Mouse (Mus musculus) ES-Bruce4 (cell line): ENCODE measurements around the gene Herc6. TPM values are rescaled to one million over a fixed set of nuclear protein-coding genes. Genes with fewer than 3 reads are reported as not detected.

Source experiments
- H3K27ac ChIP-seq: 2 replicates; pipeline ENCODE4 v1.5.1; 2012; ENCODE audit warnings: low read length, inconsistent platforms; ENCODE audit not compliant: insufficient read depth
- H3K27me3 ChIP-seq: 2 replicates; pipeline ENCODE4 v1.6.1; 2012; ENCODE audit warnings: mild to moderate bottlenecking, low read length, inconsistent platforms; ENCODE audit not compliant: control insufficient read depth, poor library complexity, insufficient read depth, severe bottlenecking
- H3K36me3 ChIP-seq: 2 replicates; pipeline ENCODE4 v1.6.1; 2012; ENCODE audit warnings: inconsistent platforms, mild to moderate bottlenecking, low read length, moderate library complexity; ENCODE audit not compliant: control insufficient read depth, poor library complexity, insufficient read depth, severe bottlenecking
- H3K4me1 ChIP-seq: one replicate; pipeline ENCODE4 v1.8.1; 2011; ENCODE audit warnings: low read length; ENCODE audit not compliant: control insufficient read depth, insufficient read depth
- H3K4me3 ChIP-seq: 2 replicates; pipeline ENCODE4 v1.5.1; 2011; ENCODE audit warnings: low read depth, mild to moderate bottlenecking, low read length
- H3K9ac ChIP-seq: 2 replicates; pipeline ENCODE4 v1.6.1; 2012; ENCODE audit warnings: low read depth, mild to moderate bottlenecking, inconsistent platforms; ENCODE audit not compliant: poor library complexity, severe bottlenecking
- H3K9me3 ChIP-seq: replicated peaks from 2 replicates; pipeline ENCODE4 v1.6.1; 2012; ENCODE audit warnings: mild to moderate bottlenecking, low read length, inconsistent platforms; ENCODE audit not compliant: control insufficient read depth, poor library complexity, insufficient read depth, severe bottlenecking
- CTCF ChIP-seq: IDR thresholded peaks from one replicate; pipeline ENCODE4 v1.8.1; 2011; ENCODE audit warnings: low read depth, low read length
- EP300 ChIP-seq: IDR thresholded peaks from 2 replicates; pipeline ENCODE4 v1.6.1; 2011; ENCODE audit warnings: low read depth, low read length; ENCODE audit not compliant: insufficient read depth
- POLR2A ChIP-seq: IDR thresholded peaks from one replicate; pipeline ENCODE4 v1.8.1; 2011; ENCODE audit warnings: low read length; ENCODE audit not compliant: insufficient read depth
- polyA plus RNA-seq: library from polyadenylated mRNA; stranded (reverse); fragments of >200 nt; gene quantifications from 2 replicates; pipeline ENCODE4 v1.2.4, GENCODE M21; 2011; ENCODE audit warnings: low read depth; ENCODE audit not compliant: missing spikeins, insufficient read depth, insufficient read length

Herc6 gene
- polyA plus RNA-seq, 1 experiment: 4.8 TPM

- TF ChIP-seq EP300 (no peak), CTCF (no peak), POLR2A (no peak)
- Histone ChIP-seq H3K9me3 (no peaks in the 10 kb centered on the region), H3K27ac (no peak overlapping the region), H3K9ac (no peak overlapping the region), H3K27me3 (no peaks in the 10 kb centered on the region), H3K4me3 (no peak overlapping the region), H3K36me3 (no peaks in the 10 kb centered on the region), H3K4me1 (no peaks in the 10 kb centered on the region)
These were observed 24.9 kb downstream of the Herc6 start for GRCm38 (mm10) chr6:57605546-57606307.

DNA sequence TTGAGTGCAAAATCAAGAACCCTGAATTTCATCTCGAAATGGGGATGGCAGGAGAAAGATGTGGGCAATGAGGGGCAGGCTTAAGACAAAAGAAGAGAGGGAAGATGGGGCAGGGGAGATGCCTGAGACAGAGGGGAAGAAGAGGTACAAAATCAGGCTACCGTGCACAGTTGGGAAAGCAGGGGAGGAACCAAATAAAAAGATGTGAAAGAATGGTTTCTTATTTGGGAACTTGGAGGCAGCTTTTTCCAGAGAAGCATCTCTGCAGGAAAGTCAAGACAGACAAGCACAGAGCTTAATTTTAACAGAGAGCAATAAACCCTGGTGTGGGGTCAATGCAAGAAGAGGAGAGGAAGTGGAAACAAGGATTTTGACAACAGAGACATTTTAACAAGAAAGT is 27.2 kb downstream of the Herc6 start:
- Histone ChIP-seq H3K4me1 (no peaks in the 10 kb centered on the region), H3K4me3 (no peak overlapping the region), H3K9ac (no peak overlapping the region), H3K36me3 (no peaks in the 10 kb centered on the region), H3K27ac (no peak overlapping the region), H3K27me3 (no peaks in the 10 kb centered on the region), H3K9me3 (no peaks in the 10 kb centered on the region)
- TF ChIP-seq CTCF: no peak
- TF ChIP-seq EP300: no peak
- no peak for TF ChIP-seq POLR2A

DNA sequence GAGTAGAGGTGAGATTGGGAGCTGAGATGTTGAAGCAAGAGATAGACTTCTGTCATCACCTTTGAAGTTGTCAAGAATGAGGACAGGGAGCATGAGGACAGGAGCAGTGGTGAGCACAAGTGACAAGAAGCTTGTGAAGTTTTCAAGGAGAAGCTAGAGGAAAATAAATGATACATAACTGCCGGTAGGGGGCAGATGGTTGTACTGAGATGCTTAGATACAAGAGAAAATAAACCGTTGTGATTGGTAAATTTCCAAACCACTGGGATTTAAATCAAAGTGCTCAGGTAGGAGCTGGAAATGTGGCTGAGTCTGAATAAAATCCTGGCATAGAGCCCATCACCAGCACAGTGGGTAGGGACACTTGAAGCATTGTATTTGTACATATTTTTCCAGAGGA is 28.8 kb downstream of the Herc6 start:
- H3K9me3 ChIP-seq: no peaks in the 10 kb centered on the region
- TF ChIP-seq POLR2A (no peak), EP300 (no peak), CTCF (no peak)
- no peaks in the 10 kb centered on the region for H3K27me3 ChIP-seq
- no peak overlapping the region for H3K9ac ChIP-seq
- H3K36me3 ChIP-seq: no peaks in the 10 kb centered on the region
- H3K4me1 ChIP-seq: no peaks in the 10 kb centered on the region
- no peak overlapping the region for H3K4me3 ChIP-seq
- H3K27ac ChIP-seq: no peak overlapping the region

DNA sequence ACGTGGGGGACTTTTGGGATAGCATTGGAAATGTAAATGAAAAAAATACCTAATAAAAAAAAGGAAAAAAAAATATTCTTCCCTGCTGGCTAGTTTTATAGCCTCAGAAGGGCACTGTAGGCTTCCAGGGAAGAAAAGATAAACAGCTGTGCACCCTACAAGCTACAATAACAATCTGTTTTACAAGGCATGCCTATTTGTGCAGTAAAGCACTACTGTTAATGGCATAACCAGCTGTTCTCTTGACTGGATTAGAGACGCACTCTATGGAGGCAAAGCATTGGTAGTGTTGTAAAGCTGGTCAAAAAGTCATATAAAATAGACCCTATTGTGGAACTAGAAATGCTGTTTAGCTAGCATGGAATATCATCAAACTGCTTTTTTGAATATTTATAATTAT is 35.0 kb downstream of the Herc6 start:
- H3K4me1 ChIP-seq: no peaks in the 10 kb centered on the region
- H3K27ac ChIP-seq: no peak overlapping the region
- no peak overlapping the region for H3K4me3 ChIP-seq
- H3K27me3 ChIP-seq: no peaks in the 10 kb centered on the region
- no peaks in the 10 kb centered on the region for H3K9me3 ChIP-seq
- H3K9ac ChIP-seq: no peak overlapping the region
- no peaks in the 10 kb centered on the region for H3K36me3 ChIP-seq
- TF ChIP-seq EP300: no peak
- TF ChIP-seq CTCF: no peak
- no peak for TF ChIP-seq POLR2A

DNA sequence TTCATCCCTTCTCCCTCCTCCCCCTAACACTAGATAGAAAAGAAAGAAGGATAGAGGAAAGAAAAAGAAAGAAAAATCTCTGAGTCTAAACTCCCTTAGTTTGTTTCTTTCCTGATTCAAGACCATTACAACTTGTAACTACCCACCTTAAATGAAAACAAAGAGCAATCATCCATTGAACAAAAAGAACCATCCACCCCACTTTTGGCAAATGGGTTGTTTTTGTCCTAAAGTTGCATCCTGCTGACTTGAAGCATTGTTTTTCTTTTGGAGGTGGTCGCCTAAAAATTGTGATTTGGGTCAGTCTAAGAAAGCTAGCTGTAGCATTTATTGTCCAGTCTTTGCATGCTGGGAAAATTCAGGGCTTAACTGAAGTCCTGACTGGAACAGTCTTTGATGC is 58.7 kb downstream of the Herc6 start:
- Histone ChIP-seq H3K4me1 (no peaks in the 10 kb centered on the region), H3K27ac (no peak overlapping the region), H3K36me3 (no peaks in the 10 kb centered on the region), H3K9ac (no peak overlapping the region), H3K27me3 (no peaks in the 10 kb centered on the region), H3K4me3 (no peak overlapping the region), H3K9me3 (no peaks in the 10 kb centered on the region)
- TF ChIP-seq POLR2A: no peak

- Histone ChIP-seq H3K9ac (no peak overlapping the region), H3K4me1 (no peaks in the 10 kb centered on the region), H3K4me3 (no peak overlapping the region), H3K36me3 (no peaks in the 10 kb centered on the region), H3K9me3 (no peaks in the 10 kb centered on the region), H3K27ac (no peak overlapping the region), H3K27me3 (no peaks in the 10 kb centered on the region)
- TF ChIP-seq CTCF (no peak), EP300 (no peak), POLR2A (no peak)
These were observed 61.0 kb downstream of the Herc6 start for GRCm38 (mm10) chr6:57641789-57642188.
